Mouse (Mus musculus) heart, postnatal 0 days (tissue): ENCODE measurements around the gene Ier5. TPM values are rescaled to one million over a fixed set of nuclear protein-coding genes. Genes with fewer than 3 reads are reported as not detected.

Source experiments
- ATAC-seq: fragments of 200-750 bp; cut with Nextera tagmentation; 2 replicates; pipeline ENCODE4 v1.8.0; 2017; ENCODE audit warnings: low read depth, moderate number of reproducible peaks, moderate library complexity; ENCODE audit not compliant: insufficient read depth
- DNase-seq: peaks from one replicate; pipeline ENCODE4 v3.0.0-alpha.2; 2016; ENCODE audit warnings: low spot score
- H3K27ac ChIP-seq: fragments of 300-500 bp; sonication (generic); 2 replicates; pipeline ENCODE4 v1.5.1; 2014; ENCODE audit warnings: low read depth, mild to moderate bottlenecking
- H3K27me3 ChIP-seq: fragments of 300-500 bp; sonication (generic); 2 replicates; pipeline ENCODE4 v1.6.1; 2014; ENCODE audit warnings: low read length, mixed read lengths; ENCODE audit not compliant: control insufficient read depth, insufficient read depth
- H3K36me3 ChIP-seq: fragments of 300-500 bp; sonication (generic); replicated peaks from 2 replicates; pipeline ENCODE4 v1.6.1; 2014; ENCODE audit warnings: low read length, mixed read lengths; ENCODE audit not compliant: control insufficient read depth, insufficient read depth
- H3K4me1 ChIP-seq: fragments of 300-500 bp; sonication (generic); 2 replicates; pipeline ENCODE4 v1.6.1; 2014; ENCODE audit warnings: antibody characterized with exemption; ENCODE audit not compliant: control insufficient read depth, insufficient read depth
- H3K4me2 ChIP-seq: fragments of 300-500 bp; sonication (generic); 2 replicates; pipeline ENCODE4 v1.6.1; 2014; ENCODE audit warnings: low read depth, mild to moderate bottlenecking, low read length, moderate library complexity
- H3K4me3 ChIP-seq: fragments of 300-500 bp; sonication (generic); 2 replicates; pipeline ENCODE4 v1.5.1; 2014; ENCODE audit warnings: low read depth, low read length
- H3K9ac ChIP-seq: fragments of 300-500 bp; sonication (generic); replicated peaks from 2 replicates; pipeline ENCODE4 v1.6.1; 2014; ENCODE audit warnings: low read depth, low read length, mixed read lengths
- H3K9me3 ChIP-seq: fragments of 300-500 bp; sonication (generic); replicated peaks from 2 replicates; pipeline ENCODE4 v1.6.1; 2016; ENCODE audit warnings: low read length; ENCODE audit not compliant: control insufficient read depth
- CTCF ChIP-seq: IDR thresholded peaks from 2 replicates; pipeline ENCODE4 v1.5.1; 2016; ENCODE audit warnings: antibody characterized with exemption, control low read depth, low read depth
- EP300 ChIP-seq: IDR thresholded peaks from 2 replicates; pipeline ENCODE4 v1.6.1; 2016; ENCODE audit warnings: antibody characterized with exemption, low read depth
- WGBS: fragments of 180-500 bp; shearing (Covaris S2); extraction: QIAGEN DNeasy Blood & Tissue Kit; methylation state at CpG from one replicate; pipeline ENCODE4 v1.1.7; 2014; 5-methylcytosine and 5-hydroxymethylcytosine counted together
- polyA plus RNA-seq: library from polyadenylated mRNA; unstranded; fragments of >200 nt; fragmentation: Nextera tagmentation; extraction: Ambion mirVana; gene quantifications from 2 replicates; pipeline ENCODE4 v1.2.1, GENCODE M21; 2015
- total RNA-seq: library from RNA; depleted of rRNA; stranded (reverse); fragments of >200 nt; gene quantifications from 2 replicates; pipeline ENCODE4 v1.2.3, GENCODE M21; 2014; ENCODE audit warnings: low replicate concordance

The Ier5 gene
- total and polyA plus RNA-seq, 2 experiments from 2014 or later, result 3.9 to 50.4 TPM

- peak; percentile 55 for DNase-seq
- Histone ChIP-seq H3K4me2 (peak overlapping the region; percentile 41), H3K9ac (peak overlapping the region; percentile 27; the same call in 1 of the 2 replicates), H3K36me3 (no peaks in the 10 kb centered on the region), H3K9me3 (no peaks in the 10 kb centered on the region), H3K27me3 (no peaks in the 10 kb centered on the region), H3K4me3 (no peak overlapping the region; the same call in 1 of the 2 replicates), H3K27ac (peak overlapping the region; percentile 85), H3K4me1 (peaks cover 30% of the 10 kb centered on the region)
- no peak for ATAC-seq
- TF ChIP-seq CTCF, result no peak
- no peak for TF ChIP-seq EP300
- 8% methylated on average over 18 of the region's 18 CpGs for WGBS
Observed at GRCm38 (mm10) chr1:155109387-155110350, 10.2 kb upstream of the Ier5 start.

GRCm38 (mm10) chr1:155108412-155108811 is 9.0 kb upstream of the Ier5 start:
- Histone ChIP-seq H3K9ac (peak overlapping the region; percentile 18; the same call in 1 of the 2 replicates), H3K27me3 (no peaks in the 10 kb centered on the region), H3K27ac (peak overlapping the region; percentile 70), H3K4me1 (peaks cover 25% of the 10 kb centered on the region), H3K9me3 (no peaks in the 10 kb centered on the region), H3K4me3 (no peak overlapping the region), H3K36me3 (no peaks in the 10 kb centered on the region), H3K4me2 (no peak overlapping the region)
- TF ChIP-seq CTCF, result no peak
- no peak for TF ChIP-seq EP300
- DNase-seq, result peak; percentile 61
- peak; percentile 43; the same call in 1 of the 2 replicates for ATAC-seq
- WGBS, result 55% methylated on average over 4 of the region's 4 CpGs

- H3K4me2 ChIP-seq, result no peak overlapping the region
- 56% methylated on average over 5 of the region's 5 CpGs for WGBS
Observed at GRCm38 (mm10) chr1:155107843-155108242, 8.4 kb upstream of the Ier5 start.

GRCm38 (mm10) chr1:155106310-155106709 is 6.9 kb upstream of the Ier5 start:
- H3K36me3 ChIP-seq, result no peaks in the 10 kb centered on the region
- H3K9ac ChIP-seq, result no peak overlapping the region
- no peak for DNase-seq
- H3K27me3 ChIP-seq, result no peaks in the 10 kb centered on the region
- no peak overlapping the region for H3K4me2 ChIP-seq
- no peaks in the 10 kb centered on the region for H3K9me3 ChIP-seq
- WGBS, result 37% methylated on average over 1 of the region's 1 CpGs
- no peak overlapping the region for H3K27ac ChIP-seq
- H3K4me3 ChIP-seq, result no peak overlapping the region
- H3K4me1 ChIP-seq, result peaks cover 20% of the 10 kb centered on the region
- ATAC-seq, result no peak
- TF ChIP-seq EP300 (no peak), CTCF (no peak)

More at GRCm38 (mm10) chr1:155107843-155108242, 8.4 kb upstream of the Ier5 start:
- no peak overlapping the region for H3K9ac ChIP-seq
- peaks cover 25% of the 10 kb centered on the region for H3K4me1 ChIP-seq
- no peak for DNase-seq
- no peak overlapping the region for H3K27ac ChIP-seq
- TF ChIP-seq EP300 (no peak), CTCF (no peak)
- ATAC-seq, result no peak
- H3K36me3 ChIP-seq, result no peaks in the 10 kb centered on the region
- H3K27me3 ChIP-seq, result no peaks in the 10 kb centered on the region
- H3K9me3 ChIP-seq, result no peaks in the 10 kb centered on the region
- no peak overlapping the region for H3K4me3 ChIP-seq

- H3K27me3 ChIP-seq, result no peaks in the 10 kb centered on the region
- no peaks in the 10 kb centered on the region for H3K36me3 ChIP-seq
- 80% methylated on average over 5 of the region's 5 CpGs for WGBS
- no peak overlapping the region for H3K9ac ChIP-seq
- no peaks in the 10 kb centered on the region for H3K9me3 ChIP-seq
- H3K4me2 ChIP-seq, result no peak overlapping the region
- TF ChIP-seq EP300 (no peak), CTCF (no peak)
- DNase-seq (no peak), ATAC-seq (no peak)
- no peak overlapping the region for H3K27ac ChIP-seq
- peaks cover 12% of the 10 kb centered on the region for H3K4me1 ChIP-seq
- no peak overlapping the region for H3K4me3 ChIP-seq
Observed at GRCm38 (mm10) chr1:155103991-155104390, 4.6 kb upstream of the Ier5 start.
